Mouse (Mus musculus): ENCODE measurements around the gene Klrc1. TPM values are rescaled to one million over a fixed set of nuclear protein-coding genes. Genes with fewer than 3 reads are reported as not detected.
A peak's percentile ranks its signal among the peaks of the same experiment; 100 is the strongest.
"Not testable (repeated sequence)": the region's sequence is repeated elsewhere in the genome, so short reads cannot be mapped to it uniquely, and the experiment has no call there.

Gene Klrc1
- total RNA-seq (2021), result not detected

- intact Hi-C loops (cut with DNase I), result no loop called here
- no peak for DNase-seq
Measured at GRCm38 (mm10) chr6:129678873-129679272, at the start of gene Klrc1. TSS of gene Klrc1 (minus strand) at chr6:129678973.

GRCm38 (mm10) chr6:129727237-129727636 is 48.5 kb upstream of the Klrc1 start:
- intact Hi-C loops (cut with DNase I), result no loop called here
- DNase-seq, result no peak

- intact Hi-C loops (cut with DNase I), result no loop called here
Measured at GRCm38 (mm10) chr6:129721390-129721789, 42.6 kb upstream of the Klrc1 start.

GRCm38 (mm10) chr6:129720487-129720886 is 41.7 kb upstream of the Klrc1 start:
- intact Hi-C loops (cut with DNase I), result no loop called here
- DNase-seq, result no peak

More at GRCm38 (mm10) chr6:129721390-129721789, 42.6 kb upstream of the Klrc1 start:
- DNase-seq, result no peak

GRCm38 (mm10) chr6:129717032-129717431 is 38.3 kb upstream of the Klrc1 start, which contains the start of gene Klri1:
TSS of gene Klri1 (minus strand) at chr6:129717132.
- DNase-seq, result no peak
- intact Hi-C loops (cut with DNase I), result no loop called here

GRCm38 (mm10) chr6:129713566-129713965 is 34.8 kb upstream of the Klrc1 start:
- intact Hi-C loops (cut with DNase I), result no loop called here
- DNase-seq, result no peak

- DNase-seq; intact Hi-C loops (cut with DNase I): not testable (repeated sequence)
Measured at GRCm38 (mm10) chr6:129691436-129691835, 12.7 kb upstream of the Klrc1 start.

GRCm38 (mm10) chr6:129680379-129680778 is 1.6 kb upstream of the Klrc1 start:
- peak in 1 of 2 experiments; percentile 0 for DNase-seq
- intact Hi-C loops (cut with DNase I), result no loop called here

- intact Hi-C loops (cut with DNase I); DNase-seq: not testable (repeated sequence)
Measured at GRCm38 (mm10) chr6:129661301-129661700, 17.5 kb downstream of the Klrc1 start.

- intact Hi-C loops (cut with DNase I); DNase-seq: not testable (repeated sequence)
Measured at GRCm38 (mm10) chr6:129660589-129660988, 18.2 kb downstream of the Klrc1 start, which contains the start of gene Klrc2. TSS of gene Klrc2 (minus strand) at chr6:129660689.

- intact Hi-C loops (cut with DNase I), result not testable (repeated sequence)
Measured at GRCm38 (mm10) chr6:129644054-129644453, 34.7 kb downstream of the Klrc1 start.

GRCm38 (mm10) chr6:129643237-129643636 is 35.5 kb downstream of the Klrc1 start, which contains the start of gene Klrc3:
TSS of gene Klrc3 (minus strand) at chr6:129643337.
- DNase-seq; intact Hi-C loops (cut with DNase I): not testable (repeated sequence)

More at GRCm38 (mm10) chr6:129644054-129644453, 34.7 kb downstream of the Klrc1 start:
- not testable (repeated sequence) for DNase-seq

- DNase-seq; intact Hi-C loops (cut with DNase I): not testable (repeated sequence)
Measured at GRCm38 (mm10) chr6:129631046-129631445, 47.7 kb downstream of the Klrc1 start.

GRCm38 (mm10) chr6:129623735-129624134 is 55.0 kb downstream of the Klrc1 start, which contains the start of gene Klrk1:
TSS of gene Klrk1 (minus strand) at chr6:129623864.
- intact Hi-C loops (cut with DNase I), result no loop called here

More at GRCm38 (mm10) chr6:129623735-129624134, 55.0 kb downstream of the Klrc1 start, which contains the start of gene Klrk1:
- no peak for DNase-seq

Small RNAs within 50 kb of the gene (microRNA-seq; reads per million reads assigned to microRNA genes)
- 0 reads per million in 2 experiments for gene Mir680-1

Other genes starting within 250 kb of the Klrc1 start
- 10 to 100 TPM; 16.3 to 16.7 TPM for gene Clec1a, start 227.0 kb downstream of the Klrc1 start, total RNA-seq (2021)
- gene Olr1, start 171.8 kb downstream of the Klrc1 start, total RNA-seq (2021), result under 1 TPM; 0.07 to 0.17 TPM
- not detected for gene Tmem52b, start 166.4 kb downstream of the Klrc1 start, total RNA-seq (2021)
- gene Gabarapl1, start 145.8 kb downstream of the Klrc1 start, total RNA-seq (2021), result 10 to 100 TPM; 62.1 to 72.6 TPM
- gene Klre1, start 101.1 kb downstream of the Klrc1 start, total RNA-seq (2021), result not detected
- gene Klrd1, start 87.2 kb downstream of the Klrc1 start, total RNA-seq (2021), result not detected
- not detected for gene Klrk1, start 55.1 kb downstream of the Klrc1 start, total RNA-seq (2021)
- not detected for gene Klrc3, start 35.6 kb downstream of the Klrc1 start, total RNA-seq (2021)
- not detected for gene Klrc2, start 18.3 kb downstream of the Klrc1 start, total RNA-seq (2021)
- not detected for gene Klri1, start 38.2 kb upstream of the Klrc1 start, total RNA-seq (2021)
- gene Klri2, start 61.5 kb upstream of the Klrc1 start, total RNA-seq (2021), result not detected
- gene Gm156, start 105.3 kb upstream of the Klrc1 start, total RNA-seq (2021), result not detected
- not detected for gene Gm17631, start 183.7 kb upstream of the Klrc1 start, total RNA-seq (2021)
- not detected for gene Klra17, start 197.7 kb upstream of the Klrc1 start, total RNA-seq (2021)
- gene Klra5, start 238.7 kb upstream of the Klrc1 start, total RNA-seq (2021), result not detected

Data from heart, postnatal 10 days (tissue).